ENCODE assay signal across 8 mouse cellular contexts in genomic region chr3:45380811-45381761, GRCm38 (mm10). TPM values are rescaled to one million over a fixed set of nuclear protein-coding genes. Genes with fewer than 3 reads are reported as not detected.
DNase-seq lines count a peak whose midpoint lies in the region; ATAC-seq and TF ChIP-seq lines count a peak whose summit lies in the region.

No protein-coding gene starts in this region.

- no peak overlapping the region for H3K27ac ChIP-seq in heart, embryonic 16.5 days (ENCODE audit: low read length)
- no peak overlapping the region for H3K27ac ChIP-seq in embryonic facial prominence, embryonic 15.5 days (replicated peaks)
- H3K27ac ChIP-seq in midbrain, embryonic 12.5 days (replicated peaks): peak overlapping the region; percentile 49
- H3K27ac ChIP-seq in testis, adult 2 months (ENCODE audit: control insufficient read depth, insufficient read depth, low read depth, low read length): no peak overlapping the region

- no peak for TF ChIP-seq CTCF in testis, adult 2 months (IDR thresholded peaks at IDR 0.05; ENCODE audit: control insufficient read depth, insufficient read depth, insufficient replicate concordance, low read depth, low read length)

- WGBS in heart, embryonic 16.5 days: 2% methylated on average over 81 of the region's 82 CpGs
- WGBS in embryonic facial prominence, embryonic 15.5 days: under 1% methylated on average over 82 of the region's 82 CpGs
- WGBS in midbrain, embryonic 12.5 days: 2% methylated on average over 81 of the region's 82 CpGs

- no peak for ATAC-seq in heart, embryonic 16.5 days (replicated peaks; ENCODE audit: extremely low read depth, insufficient read depth, low FRiP score)
- no peak for ATAC-seq in embryonic facial prominence, embryonic 15.5 days (ENCODE audit: insufficient number of reproducible peaks, low FRiP score, low TSS enrichment, low read depth)
- 0 out of 2 replicates have a peak, but pooled peaks have one; percentile 2 for ATAC-seq in midbrain, embryonic 12.5 days (ENCODE audit: low FRiP score, low read depth)

- intact Hi-C loops in heart, postnatal 36 days (cut with DNase I): no loop called here

- DNase-seq in heart, postnatal 36 days: no peak
- DNase-seq in brain, adult 2 months (ENCODE audit: low read depth, low spot score): peak; percentile 47
- peak; percentile 7 for DNase-seq in kidney, postnatal 10 days
- DNase-seq in gastrocnemius, adult 18-20 months (ENCODE audit: low spot score): no peak

- no peak overlapping the region for H3K9ac ChIP-seq in heart, embryonic 16.5 days (ENCODE audit: low read length)
- peak overlapping the region; percentile 15; the same call in 1 of the 2 replicates for H3K9ac ChIP-seq in embryonic facial prominence, embryonic 15.5 days
- H3K9ac ChIP-seq in midbrain, embryonic 12.5 days (replicated peaks): peak overlapping the region; percentile 65

- peak overlapping the region; percentile 100 for H3K4me2 ChIP-seq in heart, embryonic 16.5 days (ENCODE audit: low read depth, low read length)
- H3K4me2 ChIP-seq in embryonic facial prominence, embryonic 15.5 days (replicated peaks): peak overlapping the region; percentile 97
- peak overlapping the region; percentile 78 for H3K4me2 ChIP-seq in midbrain, embryonic 12.5 days (replicated peaks)

- H3K27me3 ChIP-seq in heart, embryonic 16.5 days (ENCODE audit: control insufficient read depth, insufficient read depth, low read length): peaks cover 41% of the 10 kb centered on the region
- H3K27me3 ChIP-seq in embryonic facial prominence, embryonic 15.5 days: peaks cover 24% of the 10 kb centered on the region
- H3K27me3 ChIP-seq in midbrain, embryonic 12.5 days: peaks cover 25% of the 10 kb centered on the region
- 0 out of 2 replicates have a peak, but pooled peaks cover 3% of the 10 kb centered on the region for H3K27me3 ChIP-seq in testis, adult 2 months (ENCODE audit: control insufficient read depth, insufficient read depth, low read length)

- H3K4me1 ChIP-seq in heart, embryonic 16.5 days (ENCODE audit: control insufficient read depth, insufficient read depth, low read length): peaks cover 28% of the 10 kb centered on the region
- H3K4me1 ChIP-seq in embryonic facial prominence, embryonic 15.5 days: peaks cover 32% of the 10 kb centered on the region
- peaks cover 11% of the 10 kb centered on the region for H3K4me1 ChIP-seq in midbrain, embryonic 12.5 days
- peaks cover 33% of the 10 kb centered on the region for H3K4me1 ChIP-seq in testis, adult 2 months (ENCODE audit: control insufficient read depth, insufficient read depth, low read length)

- no peak for TF ChIP-seq POLR2A in testis, adult 2 months (IDR thresholded peaks at IDR 0.05; ENCODE audit: control insufficient read depth, low read depth, low read length)

- H3K9me3 ChIP-seq in heart, embryonic 16.5 days (replicated peaks; ENCODE audit: control insufficient read depth, low read length): no peaks in the 10 kb centered on the region
- H3K9me3 ChIP-seq in embryonic facial prominence, embryonic 15.5 days (replicated peaks): no peaks in the 10 kb centered on the region
- H3K9me3 ChIP-seq in midbrain, embryonic 12.5 days: no peaks in the 10 kb centered on the region

- H3K36me3 ChIP-seq in heart, embryonic 16.5 days (ENCODE audit: control insufficient read depth, insufficient read depth): no peaks in the 10 kb centered on the region
- H3K36me3 ChIP-seq in embryonic facial prominence, embryonic 15.5 days: no peaks in the 10 kb centered on the region
- no peaks in the 10 kb centered on the region for H3K36me3 ChIP-seq in midbrain, embryonic 12.5 days
- H3K36me3 ChIP-seq in testis, adult 2 months (ENCODE audit: control insufficient read depth, insufficient read depth, low read length): no peaks in the 10 kb centered on the region

- H3K4me3 ChIP-seq in heart, embryonic 16.5 days (ENCODE audit: low read length): peak overlapping the region; percentile 66
- H3K4me3 ChIP-seq in embryonic facial prominence, embryonic 15.5 days (replicated peaks): peak overlapping the region; percentile 63
- H3K4me3 ChIP-seq in midbrain, embryonic 12.5 days: peak overlapping the region; percentile 68
- peak overlapping the region; percentile 48 for H3K4me3 ChIP-seq in testis, adult 2 months (ENCODE audit: control insufficient read depth, low read depth, low read length)

RNA-seq across cellular contexts. Expression of gene Pcdh10, which starts 2.9 kb away (rescaled TPM):
- 0.04 and 0.07 TPM in 2 replicates for polyA plus RNA-seq in heart, embryonic 16.5 days (2015; fragmentation: Nextera tagmentation; extraction: Ambion mirVana)
- not detected for total RNA-seq in heart, postnatal 36 days (2021)
- polyA plus RNA-seq in embryonic facial prominence, embryonic 15.5 days (2015; fragmentation: Nextera tagmentation; extraction: Ambion mirVana): 4.4 and 4.5 TPM in 2 replicates
- 6.2 and 7.4 TPM in 2 replicates for polyA plus RNA-seq in midbrain, embryonic 12.5 days (2016; fragmentation: Nextera tagmentation; extraction: Ambion mirVana)
- 1.0 and 1.5 TPM in 2 replicates for polyA plus RNA-seq in testis, adult 2 months (2012; rRNA removed)
- under 1 TPM; 0.07 to 0.28 TPM for total RNA-seq in gastrocnemius, adult 18-20 months (2021)

Comparison
In these comparisons a context has a peak if more than half of its experiments do, and no peak if none do; other contexts are left out.
1. DNase-seq: peak in brain, adult 2 months (single experiment) and kidney, postnatal 10 days (single experiment); none in heart, postnatal 36 days (0 of 2) and gastrocnemius, adult 18-20 months (single experiment).
2. Peak in every context shown above with its lines, with median percentiles within 50 percentile points of each other: H3K4me2 ChIP-seq and H3K4me3 ChIP-seq.